ENCODE assay signal across 8 mouse cellular contexts in genomic region chr1:180195703-180196381, GRCm38 (mm10). TPM values are rescaled to one million over a fixed set of nuclear protein-coding genes. Genes with fewer than 3 reads are reported as not detected.
A peak's percentile ranks its signal among the peaks of the same experiment; 100 is the strongest.
DNase-seq lines count a peak whose midpoint lies in the region; ATAC-seq and TF ChIP-seq lines count a peak whose summit lies in the region.

No protein-coding gene starts in this region.

- TF ChIP-seq POLR2A in ES-Bruce4 (IDR thresholded peaks at IDR 0.05; ENCODE audit: insufficient read depth, low read length): peak; percentile 69

- ATAC-seq in cerebellum, adult (ENCODE audit: insufficient number of reproducible peaks, low FRiP score, low TSS enrichment): peak; percentile 98
- peak; percentile 100 for ATAC-seq in forebrain, embryonic 13.5 days
- peak; percentile 100 for ATAC-seq in neural tube, embryonic 15.5 days (ENCODE audit: low FRiP score)

- H3K4me1 ChIP-seq in ES-Bruce4 (ENCODE audit: control insufficient read depth, insufficient read depth, low read length): no peaks in the 10 kb centered on the region
- peaks cover 12% of the 10 kb centered on the region for H3K4me1 ChIP-seq in forebrain, embryonic 13.5 days
- H3K4me1 ChIP-seq in neural tube, embryonic 15.5 days: peaks cover 16% of the 10 kb centered on the region

- no peaks in the 10 kb centered on the region for H3K36me3 ChIP-seq in ES-Bruce4 (ENCODE audit: control insufficient read depth, insufficient read depth, low read length, poor library complexity, severe bottlenecking)
- no peaks in the 10 kb centered on the region for H3K36me3 ChIP-seq in forebrain, embryonic 13.5 days (ENCODE audit: poor library complexity, severe bottlenecking)
- no peaks in the 10 kb centered on the region for H3K36me3 ChIP-seq in neural tube, embryonic 15.5 days

- H3K4me2 ChIP-seq in forebrain, embryonic 13.5 days: peak overlapping the region; percentile 81
- peak overlapping the region; percentile 96 for H3K4me2 ChIP-seq in neural tube, embryonic 15.5 days

- DNase-seq in heart, postnatal 14 days: peak; percentile 97 to 98
- peak; percentile 98 for DNase-seq in layer of hippocampus, adult 11-12 months (ENCODE audit: low spot score)
- peak; percentile 99 for DNase-seq in lung, adult 18-20 months
- DNase-seq in testis, postnatal 14 days (ENCODE audit: low spot score): peak; percentile 99

- H3K9ac ChIP-seq in ES-Bruce4 (ENCODE audit: low read depth, poor library complexity, severe bottlenecking): peak overlapping the region; percentile 38
- H3K9ac ChIP-seq in forebrain, embryonic 13.5 days: peak overlapping the region; percentile 35
- H3K9ac ChIP-seq in neural tube, embryonic 15.5 days (replicated peaks): peak overlapping the region; percentile 49

- under 1% methylated on average over 57 of the region's 57 CpGs for WGBS in forebrain, embryonic 13.5 days
- 1% methylated on average over 56 of the region's 57 CpGs for WGBS in neural tube, embryonic 15.5 days

- no peak for TF ChIP-seq EP300 in ES-Bruce4 (IDR thresholded peaks at IDR 0.05; ENCODE audit: insufficient read depth, low read depth, low read length)

- no peak overlapping the region for H3K27ac ChIP-seq in ES-Bruce4 (ENCODE audit: insufficient read depth, low read length)
- H3K27ac ChIP-seq in forebrain, embryonic 13.5 days: no peak overlapping the region
- H3K27ac ChIP-seq in neural tube, embryonic 15.5 days (replicated peaks): peak overlapping the region; percentile 71

- TF ChIP-seq CTCF in ES-Bruce4 (IDR thresholded peaks at IDR 0.05; ENCODE audit: low read depth, low read length): no peak

- H3K27me3 ChIP-seq in ES-Bruce4 (ENCODE audit: control insufficient read depth, insufficient read depth, low read length, poor library complexity, severe bottlenecking): no peaks in the 10 kb centered on the region
- H3K27me3 ChIP-seq in forebrain, embryonic 13.5 days: peaks cover 21% of the 10 kb centered on the region
- H3K27me3 ChIP-seq in neural tube, embryonic 15.5 days (replicated peaks): peaks cover 4% of the 10 kb centered on the region; the same call in 1 of the 2 replicates

- peak overlapping the region; percentile 73 for H3K4me3 ChIP-seq in ES-Bruce4 (ENCODE audit: low read depth, low read length)
- peak overlapping the region; percentile 52 for H3K4me3 ChIP-seq in forebrain, embryonic 13.5 days
- H3K4me3 ChIP-seq in neural tube, embryonic 15.5 days (replicated peaks): peak overlapping the region; percentile 74

- H3K9me3 ChIP-seq in ES-Bruce4 (replicated peaks; ENCODE audit: control insufficient read depth, insufficient read depth, low read length, poor library complexity, severe bottlenecking): no peaks in the 10 kb centered on the region
- H3K9me3 ChIP-seq in forebrain, embryonic 13.5 days (replicated peaks): no peaks in the 10 kb centered on the region
- no peaks in the 10 kb centered on the region for H3K9me3 ChIP-seq in neural tube, embryonic 15.5 days (replicated peaks)

- intact Hi-C loops in heart, postnatal 14 days (cut with DNase I): no loop called here

RNA-seq across cellular contexts. Expression of gene Coq8a, which starts 3.6 kb away (rescaled TPM):
- polyA plus RNA-seq in ES-Bruce4 (2011; ENCODE audit: insufficient read depth, insufficient read length, low read depth, missing spikeins): 6.8 and 6.9 TPM in 2 replicates
- polyA plus RNA-seq in forebrain, embryonic 13.5 days (2015; fragmentation: Nextera tagmentation; extraction: Ambion mirVana): 1.5 and 1.6 TPM in 2 replicates
- total RNA-seq in heart, postnatal 14 days (2021): 100 to 1,000 TPM; 741 to 790 TPM
- 3.4 and 5.8 TPM in 2 replicates for polyA plus RNA-seq in neural tube, embryonic 15.5 days (2015; fragmentation: Nextera tagmentation; extraction: Ambion mirVana)
